Mouse (Mus musculus): Measurements from ENCODE around the gene Arid1b. TPM values are rescaled to one million over a fixed set of nuclear protein-coding genes. Genes with fewer than 3 reads are reported as not detected.

Gene Arid1b
- polyA plus RNA-seq, 1 experiment from 2014 or later: 12.9 TPM

DNA sequence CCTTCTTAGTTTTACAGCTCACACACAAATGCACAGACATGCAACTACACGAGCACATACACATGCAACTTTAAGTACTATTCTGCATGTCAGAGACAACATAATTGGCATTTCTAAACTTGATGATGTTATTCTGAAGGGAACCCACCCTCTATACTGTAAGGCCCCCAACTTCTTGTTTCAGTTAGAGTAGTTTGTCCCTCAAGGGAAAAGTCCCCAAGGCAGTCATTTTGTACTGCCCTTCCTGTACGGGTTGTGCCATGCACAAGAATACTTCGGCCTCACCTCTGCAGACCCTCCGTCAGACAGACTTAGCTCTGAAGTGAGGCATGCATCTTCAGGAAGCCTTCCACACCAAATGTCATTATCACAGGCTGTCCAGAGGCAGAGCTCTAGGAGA, 191.4 kb downstream of the Arid1b start:
- Histone ChIP-seq H3K27me3 (ENCODE audit: control insufficient read depth, insufficient read depth, low read length) (no peaks in the 10 kb centered on the region), H3K4me2 (ENCODE audit: low read depth, low read length) (no peak overlapping the region), H3K36me3 (replicated peaks; ENCODE audit: control insufficient read depth, insufficient read depth, low read depth, low read length) (no peaks in the 10 kb centered on the region), H3K9me3 (replicated peaks; ENCODE audit: control insufficient read depth, low read length) (no peaks in the 10 kb centered on the region), H3K9ac (replicated peaks; ENCODE audit: low read length) (no peak overlapping the region), H3K4me3 (ENCODE audit: low read depth, low read length) (no peak overlapping the region), H3K27ac (replicated peaks; ENCODE audit: low read depth, low read length) (no peak overlapping the region), H3K4me1 (ENCODE audit: control insufficient read depth, insufficient read depth, low read length) (no peaks in the 10 kb centered on the region)
- DNase-seq (ENCODE audit: low spot score) (no peak), ATAC-seq (replicated peaks; ENCODE audit: insufficient number of reproducible peaks, low FRiP score, low TSS enrichment, low read depth) (no peak)
- 82% methylated on average over 4 of the region's 4 CpGs for WGBS

DNA sequence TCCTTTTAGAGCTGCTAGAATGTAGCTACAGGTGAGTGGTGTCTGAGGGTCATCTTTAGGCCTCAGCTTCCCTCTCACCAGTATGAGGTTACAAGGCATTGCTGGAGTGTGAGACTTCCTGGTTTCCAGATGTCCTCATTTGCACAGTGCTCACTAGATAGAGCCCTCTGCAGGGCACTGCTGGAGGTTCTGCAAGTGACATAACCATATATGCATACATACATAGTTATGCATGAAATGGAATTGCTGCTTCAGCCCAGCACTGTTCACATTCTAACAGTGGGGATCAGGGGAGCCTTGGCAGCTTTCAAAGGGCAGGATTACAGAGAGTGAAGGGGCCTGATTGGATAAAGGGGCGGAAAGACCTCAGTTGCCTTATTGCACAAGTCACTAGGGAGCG, 193.4 kb downstream of the Arid1b start:
- H3K4me1 ChIP-seq (ENCODE audit: control insufficient read depth, insufficient read depth, low read length): no peaks in the 10 kb centered on the region
- H3K36me3 ChIP-seq (replicated peaks; ENCODE audit: control insufficient read depth, insufficient read depth, low read depth, low read length): no peaks in the 10 kb centered on the region
- no peak overlapping the region for H3K4me3 ChIP-seq (ENCODE audit: low read depth, low read length)
- WGBS: 58% methylated on average over 2 of the region's 2 CpGs
- no peak overlapping the region for H3K4me2 ChIP-seq (ENCODE audit: low read depth, low read length)
- no peaks in the 10 kb centered on the region for H3K9me3 ChIP-seq (replicated peaks; ENCODE audit: control insufficient read depth, low read length)
- no peak overlapping the region for H3K9ac ChIP-seq (replicated peaks; ENCODE audit: low read length)
- DNase-seq (ENCODE audit: low spot score): peak; percentile 31
- ATAC-seq (replicated peaks; ENCODE audit: insufficient number of reproducible peaks, low FRiP score, low TSS enrichment, low read depth): no peak
- H3K27me3 ChIP-seq (ENCODE audit: control insufficient read depth, insufficient read depth, low read length): no peaks in the 10 kb centered on the region
- H3K27ac ChIP-seq (replicated peaks; ENCODE audit: low read depth, low read length): no peak overlapping the region

DNA sequence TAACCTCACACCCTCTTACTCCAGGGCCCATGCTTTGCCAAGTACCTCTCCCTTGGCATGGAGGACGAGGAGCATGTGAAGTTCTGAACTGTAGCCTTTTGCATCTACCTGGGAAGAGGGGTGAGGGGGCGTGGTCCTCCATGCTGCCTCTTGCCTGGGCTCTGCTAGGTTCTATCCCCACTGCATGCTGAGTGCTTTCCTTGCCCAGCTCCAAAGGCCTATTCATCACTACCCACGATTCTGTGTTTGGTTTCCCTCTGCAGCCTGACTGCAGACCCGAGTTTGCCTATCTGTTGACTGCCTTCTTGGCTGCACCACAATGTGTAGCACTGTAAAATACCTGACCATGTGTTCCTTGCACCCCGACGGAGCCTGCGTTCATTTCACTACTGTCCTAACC, 194.3 kb downstream of the Arid1b start:
- no peaks in the 10 kb centered on the region for H3K4me1 ChIP-seq (ENCODE audit: control insufficient read depth, insufficient read depth, low read length)
- no peak overlapping the region for H3K4me2 ChIP-seq (ENCODE audit: low read depth, low read length)
- WGBS: 78% methylated on average over 7 of the region's 7 CpGs
- no peak for DNase-seq (ENCODE audit: low spot score)
- no peak for ATAC-seq (replicated peaks; ENCODE audit: insufficient number of reproducible peaks, low FRiP score, low TSS enrichment, low read depth)
- no peak overlapping the region for H3K27ac ChIP-seq (replicated peaks; ENCODE audit: low read depth, low read length)
- no peak overlapping the region for H3K4me3 ChIP-seq (ENCODE audit: low read depth, low read length)
- no peaks in the 10 kb centered on the region for H3K27me3 ChIP-seq (ENCODE audit: control insufficient read depth, insufficient read depth, low read length)
- H3K36me3 ChIP-seq (replicated peaks; ENCODE audit: control insufficient read depth, insufficient read depth, low read depth, low read length): no peaks in the 10 kb centered on the region
- no peaks in the 10 kb centered on the region for H3K9me3 ChIP-seq (replicated peaks; ENCODE audit: control insufficient read depth, low read length)
- no peak overlapping the region for H3K9ac ChIP-seq (replicated peaks; ENCODE audit: low read length)

DNA sequence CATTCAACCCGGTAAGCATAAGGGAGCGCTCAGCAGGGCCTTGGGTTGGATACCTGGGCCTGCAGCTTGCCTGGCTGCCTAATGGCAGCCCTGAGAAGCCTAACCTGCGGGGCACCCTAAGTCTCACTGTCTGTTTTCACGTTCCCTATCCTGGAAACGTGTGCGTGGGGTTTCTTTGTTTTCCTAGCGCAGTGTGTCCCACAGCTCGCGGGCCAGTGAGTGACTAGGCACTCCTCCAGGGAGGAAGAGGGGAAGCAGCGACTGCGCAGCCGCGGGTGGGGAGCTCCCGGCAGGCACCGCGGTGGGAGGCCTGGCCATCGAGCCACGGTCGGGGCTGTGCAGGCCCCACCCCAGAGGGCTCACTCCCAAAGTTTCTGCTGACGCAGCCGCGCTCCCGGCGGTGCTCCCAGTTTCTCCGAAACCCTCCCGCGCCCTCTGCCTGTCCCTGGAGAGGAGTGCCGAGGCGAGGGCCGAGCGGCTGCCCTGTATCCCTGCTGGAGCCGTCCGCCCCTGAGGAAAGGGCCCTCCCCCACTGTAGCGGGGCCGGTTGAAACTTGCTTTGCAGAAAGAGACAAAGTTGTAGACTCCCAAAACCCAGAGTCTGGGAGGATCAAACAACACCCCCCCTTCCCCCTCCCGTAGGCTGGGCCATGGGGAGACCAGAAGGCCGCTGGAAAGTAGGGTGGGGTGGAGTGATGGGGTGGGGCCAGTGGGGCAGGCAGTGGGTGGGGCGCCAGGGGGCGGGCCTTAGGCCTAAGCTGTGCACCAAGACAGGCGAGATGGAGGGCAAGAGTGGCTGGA, 195.6 kb downstream of the Arid1b start:
- Histone ChIP-seq H3K9me3 (replicated peaks; ENCODE audit: control insufficient read depth, low read length) (no peaks in the 10 kb centered on the region), H3K4me3 (ENCODE audit: low read depth, low read length) (peak overlapping the region; percentile 52), H3K9ac (replicated peaks; ENCODE audit: low read length) (peak overlapping the region; percentile 82), H3K36me3 (replicated peaks; ENCODE audit: control insufficient read depth, insufficient read depth, low read depth, low read length) (no peaks in the 10 kb centered on the region), H3K4me1 (ENCODE audit: control insufficient read depth, insufficient read depth, low read length) (no peaks in the 10 kb centered on the region), H3K27ac (replicated peaks; ENCODE audit: low read depth, low read length) (peak overlapping the region; percentile 98), H3K27me3 (ENCODE audit: control insufficient read depth, insufficient read depth, low read length) (no peaks in the 10 kb centered on the region), H3K4me2 (ENCODE audit: low read depth, low read length) (peak overlapping the region; percentile 76)
- 2% methylated on average over 39 of the region's 40 CpGs for WGBS
- DNase-seq (ENCODE audit: low spot score): peak; percentile 92
- ATAC-seq (replicated peaks; ENCODE audit: insufficient number of reproducible peaks, low FRiP score, low TSS enrichment, low read depth): peak; percentile 95

DNA sequence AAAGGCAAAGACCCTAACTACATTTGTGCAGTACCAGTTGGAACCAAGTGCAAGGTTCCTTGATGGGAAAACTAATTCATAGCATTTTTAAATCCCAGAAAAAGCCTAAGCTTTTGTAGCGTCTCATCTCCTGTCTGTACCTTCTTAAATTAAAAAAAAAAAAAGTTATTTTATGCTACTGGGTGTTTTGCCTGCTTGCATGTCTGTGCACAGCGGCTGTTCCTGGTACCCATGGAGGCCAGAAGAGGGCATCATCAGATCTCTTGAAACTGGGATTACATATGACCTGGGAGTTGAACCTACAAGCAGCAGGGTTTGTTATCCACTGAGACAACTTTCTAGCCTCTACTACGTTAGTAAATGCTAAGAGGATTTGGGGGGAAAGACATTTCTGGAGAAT, 196.2 kb downstream of the Arid1b start:
- Histone ChIP-seq H3K4me3 (ENCODE audit: low read depth, low read length) (peak overlapping the region; percentile 52), H3K4me2 (ENCODE audit: low read depth, low read length) (peak overlapping the region; percentile 76), H3K4me1 (ENCODE audit: control insufficient read depth, insufficient read depth, low read length) (no peaks in the 10 kb centered on the region), H3K9ac (replicated peaks; ENCODE audit: low read length) (no peak overlapping the region), H3K36me3 (replicated peaks; ENCODE audit: control insufficient read depth, insufficient read depth, low read depth, low read length) (no peaks in the 10 kb centered on the region), H3K9me3 (replicated peaks; ENCODE audit: control insufficient read depth, low read length) (no peaks in the 10 kb centered on the region), H3K27me3 (ENCODE audit: control insufficient read depth, insufficient read depth, low read length) (no peaks in the 10 kb centered on the region), H3K27ac (replicated peaks; ENCODE audit: low read depth, low read length) (peak overlapping the region; percentile 98)
- DNase-seq (ENCODE audit: low spot score) (no peak), ATAC-seq (replicated peaks; ENCODE audit: insufficient number of reproducible peaks, low FRiP score, low TSS enrichment, low read depth) (no peak)
- 23% methylated on average over 3 of the region's 3 CpGs for WGBS

DNA sequence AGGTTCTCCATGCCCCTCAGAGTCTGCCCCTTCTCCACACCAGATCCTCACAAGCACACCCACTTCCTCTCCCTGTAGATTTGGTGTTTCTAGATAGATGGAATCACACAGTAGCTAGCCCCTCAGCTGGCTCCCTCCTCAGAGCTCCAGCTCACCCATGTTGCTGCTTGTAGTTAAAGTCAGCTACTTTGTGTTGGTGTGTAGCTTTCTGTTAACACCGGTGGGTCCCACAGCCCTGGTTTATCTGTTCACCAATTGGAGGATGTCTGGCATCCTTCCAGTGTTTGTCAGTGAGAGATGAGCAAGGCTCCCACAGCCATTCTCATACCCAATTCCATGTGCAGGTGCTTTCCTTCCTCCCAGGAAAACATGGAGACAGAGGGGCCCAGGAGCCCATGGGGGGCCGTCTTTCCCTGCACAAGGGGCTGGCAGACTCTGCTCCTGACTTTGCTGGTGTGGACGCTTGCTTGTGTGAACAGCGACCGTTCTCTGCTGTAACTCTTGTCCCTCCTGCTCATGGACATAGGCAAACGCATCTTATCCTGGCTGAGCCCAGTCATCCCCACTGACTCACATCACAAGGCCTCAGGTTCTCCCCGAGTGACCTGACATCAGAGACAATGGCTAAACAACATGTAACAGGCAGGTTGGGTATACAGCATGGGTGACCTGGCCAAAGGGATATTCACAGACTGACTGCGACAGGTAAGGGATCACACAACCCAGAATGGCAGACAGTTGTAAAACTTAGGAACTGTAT, 200.2 kb downstream of the Arid1b start:
- DNase-seq (ENCODE audit: low spot score): no peak
- no peak overlapping the region for H3K27ac ChIP-seq (replicated peaks; ENCODE audit: low read depth, low read length)

DNA sequence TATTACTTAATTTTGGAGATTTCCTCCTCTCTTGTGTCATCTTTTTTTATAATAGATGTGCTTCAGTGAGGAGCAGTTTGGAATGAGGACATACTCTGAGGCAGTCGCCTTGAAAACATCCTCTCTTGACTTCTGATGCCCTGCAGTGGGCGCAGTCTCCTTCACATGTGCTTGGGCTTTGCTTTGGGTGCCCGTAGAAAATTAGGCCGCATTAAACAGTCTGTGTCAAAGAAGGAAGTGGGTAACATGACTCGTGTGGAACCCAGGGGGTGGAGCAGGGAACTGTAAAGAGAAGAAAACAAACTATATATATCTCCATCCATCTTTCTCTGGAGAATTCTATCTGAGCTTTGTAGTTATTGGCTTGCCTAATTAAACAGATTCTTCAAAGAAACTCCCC, 201.3 kb downstream of the Arid1b start:
- H3K9me3 ChIP-seq (replicated peaks; ENCODE audit: control insufficient read depth, low read length): no peaks in the 10 kb centered on the region
- no peaks in the 10 kb centered on the region for H3K27me3 ChIP-seq (ENCODE audit: control insufficient read depth, insufficient read depth, low read length)
- WGBS: 78% methylated on average over 5 of the region's 5 CpGs
- no peak for ATAC-seq (replicated peaks; ENCODE audit: insufficient number of reproducible peaks, low FRiP score, low TSS enrichment, low read depth)
- DNase-seq (ENCODE audit: low spot score): no peak
- H3K9ac ChIP-seq (replicated peaks; ENCODE audit: low read length): no peak overlapping the region
- no peak overlapping the region for H3K27ac ChIP-seq (replicated peaks; ENCODE audit: low read depth, low read length)
- H3K4me3 ChIP-seq (ENCODE audit: low read depth, low read length): no peak overlapping the region
- no peak overlapping the region for H3K4me2 ChIP-seq (ENCODE audit: low read depth, low read length)
- H3K36me3 ChIP-seq (replicated peaks; ENCODE audit: control insufficient read depth, insufficient read depth, low read depth, low read length): no peaks in the 10 kb centered on the region
- no peaks in the 10 kb centered on the region for H3K4me1 ChIP-seq (ENCODE audit: control insufficient read depth, insufficient read depth, low read length)

More for the DNA sequence above, 200.2 kb downstream of the Arid1b start:
- Histone ChIP-seq H3K36me3 (replicated peaks; ENCODE audit: control insufficient read depth, insufficient read depth, low read depth, low read length) (no peaks in the 10 kb centered on the region), H3K9ac (replicated peaks; ENCODE audit: low read length) (no peak overlapping the region), H3K4me2 (ENCODE audit: low read depth, low read length) (no peak overlapping the region), H3K4me1 (ENCODE audit: control insufficient read depth, insufficient read depth, low read length) (no peaks in the 10 kb centered on the region), H3K4me3 (ENCODE audit: low read depth, low read length) (no peak overlapping the region), H3K9me3 (replicated peaks; ENCODE audit: control insufficient read depth, low read length) (no peaks in the 10 kb centered on the region), H3K27me3 (ENCODE audit: control insufficient read depth, insufficient read depth, low read length) (no peaks in the 10 kb centered on the region)
- WGBS: 88% methylated on average over 8 of the region's 8 CpGs
- ATAC-seq (replicated peaks; ENCODE audit: insufficient number of reproducible peaks, low FRiP score, low TSS enrichment, low read depth): no peak

DNA sequence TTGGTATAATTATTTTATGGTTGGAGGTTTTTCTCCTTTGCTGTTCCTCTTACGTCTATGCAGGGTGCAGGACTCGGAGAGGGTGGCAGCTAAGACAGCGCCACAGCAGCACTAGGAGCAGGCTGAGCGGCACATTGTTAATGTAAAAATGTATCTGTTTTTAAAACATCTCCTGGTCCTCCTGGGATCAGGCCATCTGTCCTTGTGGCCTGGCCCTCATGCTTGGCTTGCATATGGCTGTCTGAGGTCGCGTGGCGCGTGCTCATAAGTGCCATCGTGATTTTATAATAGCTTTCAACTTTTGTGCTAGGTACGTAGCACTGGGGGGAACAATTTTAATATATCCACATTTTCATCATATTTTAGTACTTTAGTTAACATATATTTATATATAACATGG, 201.9 kb downstream of the Arid1b start:
- Histone ChIP-seq H3K4me1 (ENCODE audit: control insufficient read depth, insufficient read depth, low read length) (no peaks in the 10 kb centered on the region), H3K27me3 (ENCODE audit: control insufficient read depth, insufficient read depth, low read length) (no peaks in the 10 kb centered on the region), H3K4me2 (ENCODE audit: low read depth, low read length) (no peak overlapping the region), H3K9me3 (replicated peaks; ENCODE audit: control insufficient read depth, low read length) (no peaks in the 10 kb centered on the region), H3K9ac (replicated peaks; ENCODE audit: low read length) (no peak overlapping the region), H3K4me3 (ENCODE audit: low read depth, low read length) (no peak overlapping the region), H3K27ac (replicated peaks; ENCODE audit: low read depth, low read length) (no peak overlapping the region), H3K36me3 (replicated peaks; ENCODE audit: control insufficient read depth, insufficient read depth, low read depth, low read length) (no peaks in the 10 kb centered on the region)
- WGBS: 86% methylated on average over 10 of the region's 10 CpGs
- ATAC-seq (replicated peaks; ENCODE audit: insufficient number of reproducible peaks, low FRiP score, low TSS enrichment, low read depth) (no peak), DNase-seq (ENCODE audit: low spot score) (no peak)
